Mouse (Mus musculus) hindlimb bud, embryonic 11.5 days (tissue): ENCODE measurements around the gene Celsr3.

Experiments used
- DNase-seq: peaks from one replicate; pipeline ENCODE4 v3.0.0-alpha.2; 2012; ENCODE audit warnings: low read depth, low spot score; ENCODE audit errors: extremely low spot score

Gene Celsr3

GRCm38 (mm10) chr9:108825820-108826699, at the start of gene Celsr3:
Gene Celsr3, plus strand, starts transcription at chr9:108826320.
- DNase-seq = peak; percentile 46

- DNase-seq = no peak
Observed at GRCm38 (mm10) chr9:108776614-108777013, 49.5 kb upstream of the Celsr3 start.

- DNase-seq = no peak
Observed at GRCm38 (mm10) chr9:108777276-108777675, 48.8 kb upstream of the Celsr3 start.

GRCm38 (mm10) chr9:108780959-108781358, 45.2 kb upstream of the Celsr3 start:
- DNase-seq = no peak

- no peak for DNase-seq
Observed at GRCm38 (mm10) chr9:108781891-108782290, 44.2 kb upstream of the Celsr3 start.

GRCm38 (mm10) chr9:108782836-108783547, 43.1 kb upstream of the Celsr3 start:
- DNase-seq = no peak

GRCm38 (mm10) chr9:108783548-108784463, 42.3 kb upstream of the Celsr3 start, which contains the start of gene Ip6k2:
Gene Ip6k2, plus strand, starts transcription at chr9:108783796.
- peak; percentile 60 for DNase-seq

- DNase-seq = no peak
Observed at GRCm38 (mm10) chr9:108785416-108785815, 40.7 kb upstream of the Celsr3 start.

- DNase-seq = no peak
Observed at GRCm38 (mm10) chr9:108786494-108786893, 39.6 kb upstream of the Celsr3 start.

- DNase-seq = no peak
Observed at GRCm38 (mm10) chr9:108787080-108787479, 39.0 kb upstream of the Celsr3 start.

- no peak for DNase-seq
Observed at GRCm38 (mm10) chr9:108788713-108789112, 37.4 kb upstream of the Celsr3 start.

GRCm38 (mm10) chr9:108792307-108792706, 33.8 kb upstream of the Celsr3 start:
- DNase-seq = no peak

GRCm38 (mm10) chr9:108792730-108793129, 33.4 kb upstream of the Celsr3 start:
- DNase-seq = no peak

- no peak for DNase-seq
Observed at GRCm38 (mm10) chr9:108795281-108795680, 30.8 kb upstream of the Celsr3 start.

GRCm38 (mm10) chr9:108795762-108796161, 30.4 kb upstream of the Celsr3 start:
- DNase-seq = no peak

GRCm38 (mm10) chr9:108796351-108796981, 29.7 kb upstream of the Celsr3 start:
- DNase-seq = no peak

- no peak for DNase-seq
Observed at GRCm38 (mm10) chr9:108797477-108797876, 28.6 kb upstream of the Celsr3 start.

GRCm38 (mm10) chr9:108798508-108799075, 27.5 kb upstream of the Celsr3 start:
- DNase-seq = no peak

- no peak for DNase-seq
Observed at GRCm38 (mm10) chr9:108799564-108799963, 26.6 kb upstream of the Celsr3 start.

GRCm38 (mm10) chr9:108805768-108806167, 20.4 kb upstream of the Celsr3 start:
- DNase-seq = no peak
